Mouse (Mus musculus) layer of hippocampus, adult 2 months (tissue): ENCODE results near the gene Pcsk4. TPM values are rescaled to one million over a fixed set of nuclear protein-coding genes. Genes with fewer than 3 reads are reported as not detected.

Experiments
- DNase-seq, 2 experiments: peaks; one replicate each; pipeline ENCODE4 v3.0.0; 2022; ENCODE audit warnings: low spot score in 2 of 2
- H3K27ac ChIP-seq: fragments of 200-600 bp; 2 replicates; pipeline ENCODE4 v1.8.1; 2022
- H3K4me3 ChIP-seq: fragments of 200-600 bp; 2 replicates; pipeline ENCODE4 v1.8.1; 2022; ENCODE audit warnings: mild to moderate bottlenecking
- CTCF ChIP-seq: fragments of 200-600 bp; conservative IDR thresholded peaks from 2 replicates; pipeline ENCODE4 v1.8.1; 2022; ENCODE audit warnings: antibody characterized with exemption, mild to moderate bottlenecking, moderate library complexity
- microRNA-seq, 2 experiments: library from miRNA; unstranded; fragments of <30 nt; microRNA quantifications; one replicate each; pipeline ENCODE4 v1.2.0; 2021
- total RNA-seq, 2 experiments: library from RNA; stranded (reverse); gene quantifications; 2 replicates each; pipeline ENCODE4 v1.2.3; 2021

Pcsk4 gene
- total RNA-seq, 2 experiments from 2014 or later, result 2.8 to 3.2 TPM

DNA sequence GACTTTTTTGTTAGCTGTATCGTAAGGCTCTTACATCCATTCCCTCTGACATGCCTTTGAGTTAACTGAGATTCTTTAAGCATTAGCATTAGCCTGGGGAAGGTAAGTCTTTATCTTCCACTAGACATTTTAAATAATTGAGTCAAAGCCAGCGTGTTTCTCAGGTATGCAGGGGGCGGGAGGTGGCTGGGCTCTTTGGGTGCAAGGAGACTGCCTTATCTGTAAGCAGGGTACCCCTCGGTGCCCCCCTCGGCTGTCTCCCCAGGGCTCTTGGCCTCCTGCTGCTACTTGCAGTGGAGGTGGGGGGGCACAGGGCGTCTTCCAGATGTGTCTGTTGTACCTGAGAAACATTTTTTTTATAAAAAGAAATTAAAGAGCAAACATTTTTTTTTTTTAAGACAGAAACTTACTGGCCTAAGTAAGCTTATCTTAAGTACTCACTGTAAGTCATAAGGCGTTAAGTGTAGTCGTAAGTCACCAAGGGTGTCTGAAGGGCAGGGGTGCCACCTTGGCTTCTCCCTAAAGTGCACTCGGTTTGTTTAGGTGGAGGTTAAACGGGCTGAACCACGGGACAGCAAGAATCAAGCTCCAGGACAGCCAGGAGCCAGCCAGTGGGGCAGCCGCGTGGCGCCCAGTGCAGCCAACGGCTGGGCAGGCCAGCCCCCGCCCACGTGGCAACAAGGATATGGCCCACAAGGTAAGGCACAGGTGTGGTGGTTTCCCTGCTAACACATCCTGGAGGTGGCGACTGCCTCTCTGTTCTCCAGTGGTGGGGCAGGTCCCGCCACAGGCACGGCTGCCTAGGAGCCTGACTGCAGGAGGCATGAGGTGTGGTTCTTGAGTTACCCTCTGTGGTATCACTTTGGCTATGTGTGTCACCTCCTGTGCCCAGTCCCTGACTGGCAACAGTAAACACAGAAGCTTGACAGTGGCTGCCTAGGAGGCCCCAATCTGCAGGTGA, 46.5 kb downstream of the Pcsk4 start:
- no peak for TF ChIP-seq CTCF
- no peak for DNase-seq
- H3K27ac ChIP-seq, result peak overlapping the region; percentile 52
- no peak overlapping the region for H3K4me3 ChIP-seq

DNA sequence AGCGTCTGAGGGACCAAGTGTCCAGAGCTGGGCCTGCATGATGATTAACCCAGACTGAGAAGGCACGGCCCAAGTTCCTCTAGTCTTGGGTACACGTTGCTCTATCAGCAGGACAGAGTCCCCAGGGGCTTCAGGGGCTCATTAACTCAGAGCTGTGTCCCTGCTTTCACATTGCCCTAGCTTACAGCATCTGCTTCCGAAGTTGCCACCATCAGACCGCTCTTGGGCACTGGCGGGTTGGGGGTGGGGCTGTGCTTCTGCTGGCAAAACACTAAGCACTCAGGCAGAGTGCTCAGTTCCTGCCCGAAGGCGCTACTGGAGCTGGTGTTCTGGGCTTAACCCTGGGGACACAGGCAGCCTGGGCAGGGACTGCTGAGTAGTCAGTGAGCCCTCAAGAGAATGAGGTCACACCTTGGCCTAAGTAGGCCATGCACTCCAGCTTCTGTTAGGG, 47.4 kb downstream of the Pcsk4 start:
- no peak for DNase-seq
- peak overlapping the region; percentile 52 for H3K27ac ChIP-seq
- H3K4me3 ChIP-seq, result no peak overlapping the region
- TF ChIP-seq CTCF, result no peak

DNA sequence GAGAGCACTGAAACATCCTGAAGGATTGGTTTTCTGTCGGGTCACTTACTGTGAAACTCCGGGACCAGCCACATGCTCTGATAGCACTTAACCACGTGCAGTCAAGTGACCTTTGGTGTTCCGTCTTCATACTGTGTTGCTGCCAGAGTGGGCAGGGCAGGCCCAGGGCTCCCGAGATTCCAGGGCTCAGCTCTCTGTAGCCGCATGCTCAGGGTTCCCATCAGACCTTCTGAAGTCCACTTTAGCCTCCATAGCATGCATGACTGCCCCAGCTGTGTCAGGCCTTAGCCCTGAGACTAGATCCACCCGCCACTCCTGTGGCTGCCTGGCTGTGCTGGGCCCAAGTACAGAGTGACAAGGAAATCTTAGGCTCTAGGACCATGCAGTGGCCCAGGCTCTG, 48.0 kb downstream of the Pcsk4 start:
- DNase-seq, result no peak
- Histone ChIP-seq H3K27ac (peak overlapping the region; percentile 52), H3K4me3 (no peak overlapping the region)
- no peak for TF ChIP-seq CTCF

DNA sequence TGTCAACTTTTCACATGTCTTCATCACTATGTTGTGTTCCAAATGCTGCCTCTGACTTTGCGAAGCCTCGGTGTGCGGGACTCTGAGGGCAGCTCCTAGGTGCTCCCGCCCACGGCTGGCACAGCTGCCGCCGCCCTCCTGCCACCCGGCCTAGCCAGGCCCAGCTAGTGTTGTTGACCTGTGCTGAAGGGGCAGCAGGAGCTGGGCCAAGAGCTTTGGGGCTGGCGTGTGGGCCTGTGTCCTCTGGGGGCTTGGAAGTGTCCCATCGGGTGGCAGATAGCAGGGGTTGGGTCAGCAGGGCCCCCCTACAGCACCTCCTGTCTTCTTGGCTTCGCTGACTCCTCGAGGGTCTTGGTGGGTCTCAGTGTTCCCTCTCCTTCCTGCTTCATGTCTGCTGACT, 50.0 kb downstream of the Pcsk4 start:
- Histone ChIP-seq H3K4me3 (no peak overlapping the region), H3K27ac (no peak overlapping the region)
- TF ChIP-seq CTCF, result no peak
- no peak for DNase-seq

DNA sequence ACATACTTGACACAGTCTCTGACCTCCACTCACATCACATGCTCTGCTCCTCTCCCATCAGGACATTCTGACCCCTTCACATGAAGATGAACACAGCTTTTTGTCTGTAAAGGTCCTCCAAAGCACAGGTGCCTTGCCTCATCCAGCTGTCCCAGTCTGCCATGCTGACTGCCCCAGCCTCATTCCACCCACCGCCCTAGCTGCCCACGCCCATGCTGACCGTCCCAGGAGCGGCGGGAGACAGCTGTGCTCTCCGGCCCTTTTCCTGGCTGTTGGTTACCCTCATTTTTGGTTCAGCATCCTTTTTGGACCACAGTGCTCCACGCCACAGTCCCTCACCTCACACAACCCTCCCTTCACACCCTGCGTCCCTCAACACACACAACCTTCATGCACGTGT, 50.9 kb downstream of the Pcsk4 start:
- no peak for DNase-seq
- no peak overlapping the region for H3K27ac ChIP-seq
- H3K4me3 ChIP-seq, result no peak overlapping the region
- no peak for TF ChIP-seq CTCF

DNA sequence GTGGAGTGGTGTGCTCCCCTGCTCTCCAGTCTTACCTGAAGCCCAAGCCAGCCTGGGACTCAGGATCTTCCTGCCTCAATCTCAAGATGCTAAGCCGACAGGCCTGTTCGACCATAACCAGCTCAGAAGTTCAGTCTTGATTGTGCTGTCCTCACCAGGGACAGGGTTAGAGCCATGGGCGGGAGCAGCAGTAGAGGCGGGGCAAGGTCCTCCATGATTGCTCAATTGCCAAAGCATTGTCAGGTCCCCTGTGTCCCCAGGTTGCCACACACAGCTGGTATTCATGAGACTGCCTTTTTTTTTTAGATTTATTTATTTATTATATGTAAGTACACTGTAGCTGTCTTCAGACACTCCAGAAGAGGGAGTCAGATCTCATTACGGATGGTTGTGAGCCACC, 53.1 kb downstream of the Pcsk4 start:
- DNase-seq, result no peak
- H3K4me3 ChIP-seq, result no peak overlapping the region
- TF ChIP-seq CTCF, result no peak
- no peak overlapping the region for H3K27ac ChIP-seq

DNA sequence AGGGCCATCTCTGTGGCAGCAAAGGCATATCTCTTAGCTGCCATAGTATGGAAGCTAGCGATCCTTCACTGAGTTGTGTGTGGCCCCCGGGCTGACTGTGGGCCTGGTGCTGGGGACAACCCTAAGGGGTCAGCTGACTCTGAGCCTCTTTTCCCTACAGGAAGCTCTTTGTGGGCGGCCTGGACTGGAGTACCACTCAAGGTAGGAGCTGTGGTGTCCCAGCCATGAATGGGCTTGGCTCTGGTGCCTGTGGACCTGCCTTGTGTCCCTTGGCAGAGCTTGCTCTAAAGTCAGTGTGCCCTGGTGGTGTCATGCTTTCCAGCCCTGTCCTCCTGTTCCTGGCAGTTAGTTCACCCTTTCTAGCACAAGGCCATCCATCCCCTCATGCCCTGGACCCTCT, 55.5 kb downstream of the Pcsk4 start:
- DNase-seq, result no peak
- no peak for TF ChIP-seq CTCF
- H3K27ac ChIP-seq, result peak overlapping the region; percentile 28; the same call in 1 of the 2 replicates

DNA sequence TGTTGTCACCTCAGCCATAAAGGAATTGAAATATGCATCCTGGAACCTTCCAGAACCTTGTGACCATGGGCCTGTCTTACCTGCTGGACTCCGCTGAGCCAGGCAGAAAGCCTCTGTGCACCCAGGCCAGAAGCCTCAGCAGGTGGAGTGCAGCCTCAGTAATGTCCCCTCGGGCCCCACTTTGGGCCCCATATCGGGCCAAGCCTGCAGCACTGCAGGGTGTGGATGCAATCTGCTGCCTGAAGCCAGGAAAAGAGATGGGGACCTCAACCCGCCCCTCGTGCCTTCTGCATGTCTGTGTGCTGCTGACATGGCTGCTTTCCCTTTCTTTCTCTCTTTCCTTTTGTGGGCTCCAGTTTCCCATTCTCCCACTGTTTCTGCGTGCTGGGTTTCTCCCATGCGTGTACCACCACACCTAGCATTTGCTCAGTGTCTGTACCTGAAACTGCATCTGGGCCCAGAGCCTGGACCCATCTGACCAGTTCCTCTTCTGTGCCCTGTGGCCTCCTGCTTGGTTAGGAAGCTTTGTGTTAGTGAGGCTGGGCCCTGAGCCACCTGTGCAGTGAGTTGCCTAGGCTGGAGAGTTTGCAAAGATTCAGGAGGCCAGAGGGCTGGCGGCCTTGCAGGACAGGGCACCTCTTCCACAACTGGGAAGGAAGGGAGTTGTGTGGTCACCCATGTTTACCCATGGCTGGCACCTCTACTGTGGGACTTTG, 57.3 kb downstream of the Pcsk4 start:
- no peak overlapping the region for H3K4me3 ChIP-seq
- no peak for DNase-seq
- no peak for TF ChIP-seq CTCF
- H3K27ac ChIP-seq, result no peak overlapping the region

More for the DNA sequence above, 55.5 kb downstream of the Pcsk4 start:
- no peak overlapping the region for H3K4me3 ChIP-seq

Small RNA genes within 50 kb of the gene (microRNA-seq; reads per million reads assigned to microRNA genes)
- 0.96 to 2.6 reads per million in 2 experiments for gene Mir6911

Other genes with a start within 250 kb of the Pcsk4 start
- gene Sbno2, start 223.9 kb downstream of the Pcsk4 start, total RNA-seq, result 10 to 100 TPM; 22.4 to 23.4 TPM
- gene Stk11, start 213.7 kb downstream of the Pcsk4 start, total RNA-seq, result 10 to 100 TPM; 96.8 to 97.7 TPM
- 100 to 1,000 TPM; 332 to 344 TPM for gene Atp5d, start 190.9 kb downstream of the Pcsk4 start, total RNA-seq
- 100 to 1,000 TPM; 331 to 341 TPM for gene Cbarp, start 188.7 kb downstream of the Pcsk4 start, total RNA-seq
- gene Midn, start 181.2 kb downstream of the Pcsk4 start, total RNA-seq, result 10 to 100 TPM; 53.1 to 54.5 TPM
- gene Cirbp, start 163.5 kb downstream of the Pcsk4 start, total RNA-seq, result 100 to 1,000 TPM in 1 of 2 experiments, 10 to 100 TPM in 1; 88.3 to 103 TPM
- 1 to 10 TPM; 7.0 to 7.4 TPM for gene 1600002K03Rik, start 156.6 kb downstream of the Pcsk4 start, total RNA-seq
- gene Efna2, start 150.0 kb downstream of the Pcsk4 start, total RNA-seq, result 1 to 10 TPM; 7.1 to 9.7 TPM
- 10 to 100 TPM; 41.4 to 49.6 TPM for gene Mum1, start 103.1 kb downstream of the Pcsk4 start, total RNA-seq
- gene Ndufs7, start 80.4 kb downstream of the Pcsk4 start, total RNA-seq, result 100 to 1,000 TPM; 201 to 210 TPM
- gene Gamt, start 68.5 kb downstream of the Pcsk4 start, total RNA-seq, result 10 to 100 TPM; 29.8 to 33.1 TPM
- gene Dazap1, start 68.0 kb downstream of the Pcsk4 start, total RNA-seq, result 10 to 100 TPM; 91.2 to 95.4 TPM
- 100 to 1,000 TPM; 926 to 932 TPM for gene Rps15, start 37.0 kb downstream of the Pcsk4 start, total RNA-seq
- 100 to 1,000 TPM in 1 of 2 experiments, 10 to 100 TPM in 1; 98.3 to 110 TPM for gene Apc2, start 33.5 kb downstream of the Pcsk4 start, total RNA-seq
- 10 to 100 TPM; 23.5 to 25.7 TPM for gene 2310011J03Rik, start 9.0 kb downstream of the Pcsk4 start, total RNA-seq
- gene Reep6, start 455 bp upstream of the Pcsk4 start, total RNA-seq, result 10 to 100 TPM in 1 of 2 experiments, 1 to 10 TPM in 1; 9.6 to 11.0 TPM
- gene Adamtsl5, start 18.9 kb upstream of the Pcsk4 start, total RNA-seq, result 1 to 10 TPM; 4.7 to 7.2 TPM
- gene Plk5, start 27.0 kb upstream of the Pcsk4 start, total RNA-seq, result 10 to 100 TPM; 33.4 to 36.6 TPM
- 10 to 100 TPM; 15.5 to 17.1 TPM for gene Mex3d, start 58.2 kb upstream of the Pcsk4 start, total RNA-seq
- gene Mbd3, start 70.1 kb upstream of the Pcsk4 start, total RNA-seq, result 100 to 1,000 TPM; 147 to 149 TPM
- 100 to 1,000 TPM; 404 to 413 TPM for gene Uqcr11, start 77.3 kb upstream of the Pcsk4 start, total RNA-seq
- gene Tcf3, start 104.1 kb upstream of the Pcsk4 start, total RNA-seq, result 10 to 100 TPM; 27.6 to 31.6 TPM
- gene Onecut3, start 165.3 kb upstream of the Pcsk4 start, total RNA-seq, result not detected
- gene Atp8b3, start 209.6 kb upstream of the Pcsk4 start, total RNA-seq, result under 1 TPM; 0.12 to 0.31 TPM
- 10 to 100 TPM; 51.6 to 52.8 TPM for gene Rexo1, start 232.1 kb upstream of the Pcsk4 start, total RNA-seq
- 10 to 100 TPM; 50.8 to 56.8 TPM for gene Klf16, start 247.8 kb upstream of the Pcsk4 start, total RNA-seq